Mouse (Mus musculus) megakaryocyte-erythroid progenitor cell, adult 5-6 weeks (primary cell): ENCODE results near the gene Cd5l. TPM values are rescaled to one million over a fixed set of nuclear protein-coding genes. Genes with fewer than 3 reads are reported as not detected.
"Not testable (repeated sequence)": the region's sequence is repeated elsewhere in the genome, so short reads cannot be mapped to it uniquely, and the experiment has no call there.

Experiments used
- ATAC-seq: replicated peaks from 2 replicates; pipeline ENCODE4 v1.8.0; 2016; ENCODE audit warnings: mild to moderate bottlenecking, inconsistent platforms; ENCODE audit not compliant: severe bottlenecking, poor library complexity, low FRiP score, low TSS enrichment
- total RNA-seq, 2 experiments: library from RNA; stranded (forward) in 1 of 2; stranded (reverse) in 1 of 2; fragments of 200-1000, 215-1000 nt in 1 of 2; fragments of >200 nt in 1 of 2; fragmentation: Nextera tagmentation in 1 of 2; gene quantifications; 2 replicates each; pipeline ENCODE4 v1.2.3; 2014 to 2017

Cd5l gene
- total RNA-seq (2014; fragmentation: Nextera tagmentation) (not detected in 2 replicates), total RNA-seq (2017) (0.27 TPM in 1 of 2 replicates, not detected in the other)

- no peak for ATAC-seq
Observed at GRCm38 (mm10) chr3:87357581-87357980, at the start of gene Cd5l. Cd5l (plus strand) TSS chr3:87357881.

GRCm38 (mm10) chr3:87309922-87310321 lies 47.8 kb upstream of the Cd5l start:
- ATAC-seq, result no peak

GRCm38 (mm10) chr3:87322557-87322956 lies 35.1 kb upstream of the Cd5l start:
- ATAC-seq, result no peak

- ATAC-seq, result no peak
Observed at GRCm38 (mm10) chr3:87323778-87324177, 33.9 kb upstream of the Cd5l start.

- no peak for ATAC-seq
Observed at GRCm38 (mm10) chr3:87337899-87338298, 19.8 kb upstream of the Cd5l start.

GRCm38 (mm10) chr3:87350992-87351391 lies 6.7 kb upstream of the Cd5l start:
- ATAC-seq, result not testable (repeated sequence)

GRCm38 (mm10) chr3:87359215-87359614 lies 1.5 kb downstream of the Cd5l start:
- ATAC-seq, result no peak

- no peak for ATAC-seq
Observed at GRCm38 (mm10) chr3:87360466-87360865, 2.8 kb downstream of the Cd5l start.

- ATAC-seq, result no peak
Observed at GRCm38 (mm10) chr3:87365691-87366090, 8.0 kb downstream of the Cd5l start.

- ATAC-seq, result no peak
Observed at GRCm38 (mm10) chr3:87367511-87367910, 9.8 kb downstream of the Cd5l start.

- ATAC-seq, result no peak
Observed at GRCm38 (mm10) chr3:87369181-87369580, 11.5 kb downstream of the Cd5l start.

- no peak for ATAC-seq
Observed at GRCm38 (mm10) chr3:87376195-87377165, 18.8 kb downstream of the Cd5l start, which contains the start of gene Fcrl1. Fcrl1 (plus strand) TSS chr3:87376387.

GRCm38 (mm10) chr3:87377228-87377627 lies 19.5 kb downstream of the Cd5l start:
- ATAC-seq, result no peak

GRCm38 (mm10) chr3:87377719-87378118 lies 20.0 kb downstream of the Cd5l start:
- ATAC-seq, result no peak

- not testable (repeated sequence) for ATAC-seq
Observed at GRCm38 (mm10) chr3:87379641-87380315, 22.1 kb downstream of the Cd5l start.

GRCm38 (mm10) chr3:87381806-87382712 lies 24.4 kb downstream of the Cd5l start:
- ATAC-seq, result no peak

- ATAC-seq, result no peak
Observed at GRCm38 (mm10) chr3:87383308-87383707, 25.6 kb downstream of the Cd5l start.

- no peak for ATAC-seq
Observed at GRCm38 (mm10) chr3:87385105-87385504, 27.4 kb downstream of the Cd5l start.

- no peak for ATAC-seq
Observed at GRCm38 (mm10) chr3:87390935-87391334, 33.3 kb downstream of the Cd5l start.
